Mouse (Mus musculus) limb, embryonic 10.5 days (tissue): ENCODE measurements around the gene Snx30. TPM values are rescaled to one million over a fixed set of nuclear protein-coding genes. Genes with fewer than 3 reads are reported as not detected.

Source experiments
- DNase-seq: peaks from one replicate; pipeline ENCODE4 v3.0.0-alpha.2; 2017; ENCODE audit warnings: low spot score
- H3K27ac ChIP-seq: fragments of 300-500 bp; sonication (generic); 2 replicates; pipeline ENCODE4 v1.5.1; 2016; ENCODE audit warnings: mild to moderate bottlenecking
- H3K27me3 ChIP-seq: fragments of 300-500 bp; sonication (generic); 2 replicates; pipeline ENCODE4 v1.6.1; 2016; ENCODE audit warnings: low read depth, mild to moderate bottlenecking; ENCODE audit not compliant: poor library complexity, severe bottlenecking
- H3K36me3 ChIP-seq: fragments of 300-500 bp; sonication (generic); 2 replicates; pipeline ENCODE4 v1.6.1; 2016; ENCODE audit warnings: mild to moderate bottlenecking, moderate library complexity
- H3K4me1 ChIP-seq: fragments of 300-500 bp; sonication (generic); 2 replicates; pipeline ENCODE4 v1.6.1; 2016
- H3K4me3 ChIP-seq: fragments of 300-500 bp; sonication (generic); 2 replicates; pipeline ENCODE4 v1.5.1; 2016; ENCODE audit warnings: mild to moderate bottlenecking, moderate library complexity
- H3K9me3 ChIP-seq: fragments of 300-500 bp; sonication (generic); replicated peaks from 2 replicates; pipeline ENCODE4 v1.6.1; 2016; ENCODE audit warnings: mild to moderate bottlenecking
- WGBS: fragments of 180-500 bp; shearing (Covaris S2); methylation state at CpG from one replicate; pipeline ENCODE4 v1.1.7; 2016; 5-methylcytosine and 5-hydroxymethylcytosine counted together
- polyA plus RNA-seq: library from polyadenylated mRNA; unstranded; fragments of >200 nt; fragmentation: Nextera tagmentation; extraction: Ambion mirVana; gene quantifications from 2 replicates; pipeline ENCODE4 v1.2.1, GENCODE M21; 2016

Gene Snx30
- polyA plus RNA-seq: 5.3 and 5.9 TPM in 2 replicates

DNA sequence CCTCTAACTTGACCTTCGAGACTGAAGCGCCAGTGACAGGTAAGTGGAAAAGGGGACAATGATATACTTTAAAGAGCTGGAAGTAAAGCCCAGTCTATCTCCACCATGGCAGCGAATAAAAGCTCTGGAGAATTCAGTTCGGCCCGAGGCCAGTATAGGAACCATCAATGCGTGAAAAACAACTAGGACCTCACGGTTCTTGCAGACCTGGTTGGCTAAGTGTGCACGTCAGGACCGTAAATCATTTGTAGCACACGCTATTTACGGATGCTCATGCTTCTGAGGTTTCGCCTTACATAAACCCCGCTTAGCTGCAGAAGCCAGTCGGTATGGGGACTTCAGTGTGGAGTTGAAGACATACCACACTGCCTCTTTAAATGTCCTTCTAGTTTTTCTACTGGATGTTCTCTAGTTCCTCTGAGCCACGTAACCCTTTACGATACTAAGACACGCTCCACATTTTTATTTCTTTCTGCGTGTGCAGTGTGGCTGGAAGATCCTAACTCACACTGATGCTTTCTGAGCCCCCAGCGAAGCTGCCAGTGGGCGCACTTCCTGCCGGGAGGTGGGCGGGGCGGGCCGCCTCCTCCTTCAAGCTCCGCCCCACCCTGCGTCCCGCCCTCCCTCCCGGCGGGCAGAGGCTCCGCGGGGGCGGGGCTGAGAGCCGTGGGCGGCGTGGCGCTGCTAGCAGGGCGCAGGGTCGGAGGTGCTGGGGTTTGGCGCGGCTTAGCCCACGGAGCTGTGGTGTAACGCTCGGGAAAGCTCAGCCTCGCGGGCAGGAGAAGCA lies at the start of gene Snx30:
Gene Snx30 (plus strand): TSS at position 660 of the 787 bp plus-strand sequence.
- no peaks in the 10 kb centered on the region for H3K36me3 ChIP-seq
- WGBS: 2% methylated on average over 45 of the region's 45 CpGs
- peaks cover 14% of the 10 kb centered on the region for H3K4me1 ChIP-seq
- peak; percentile 89 for DNase-seq
- peak within 1 kb of the TSS; percentile 89 for H3K27ac ChIP-seq
- no peaks in the 10 kb centered on the region for H3K9me3 ChIP-seq
- 0 out of 2 replicates have a peak, but pooled peaks cover 4% of the 10 kb centered on the region for H3K27me3 ChIP-seq
- peak within 1 kb of the TSS; percentile 71 for H3K4me3 ChIP-seq

DNA sequence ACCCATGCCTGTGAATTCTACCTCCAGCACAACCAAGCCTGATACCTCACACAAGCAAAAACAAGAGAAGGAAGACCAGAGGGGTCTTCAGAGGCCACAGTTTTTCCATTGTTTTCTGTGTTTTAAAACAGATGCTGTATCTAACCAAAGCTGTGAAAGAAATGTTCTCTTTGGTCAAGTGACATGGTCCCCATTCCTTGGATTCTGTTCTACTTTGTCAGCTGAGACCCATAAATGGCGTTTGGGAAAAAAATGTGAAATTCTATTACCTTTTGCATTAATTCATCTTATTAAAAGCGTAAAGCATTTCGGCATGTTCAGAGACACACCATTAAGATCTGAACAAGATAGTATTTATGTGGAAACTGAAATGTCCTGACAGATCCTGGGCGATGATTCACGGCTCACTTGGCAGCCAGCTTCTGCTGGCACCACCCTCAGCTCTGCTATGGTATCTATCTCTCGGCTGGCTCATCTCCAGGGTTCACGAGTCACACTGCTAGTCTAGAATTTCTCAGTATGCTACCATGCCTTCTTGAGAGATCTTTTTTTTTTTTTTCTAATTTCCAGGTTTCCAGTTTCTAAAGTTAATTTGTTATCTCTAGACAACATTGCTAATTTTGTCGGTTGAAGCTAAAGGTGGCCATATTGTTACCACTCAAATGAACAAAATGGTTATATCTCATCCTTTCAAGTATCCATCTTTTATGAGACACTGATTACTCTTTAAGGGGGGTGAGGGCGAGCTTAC lies 49.1 kb upstream of the Snx30 start:
- H3K4me1 ChIP-seq: no peaks in the 10 kb centered on the region
- H3K27me3 ChIP-seq: no peaks in the 10 kb centered on the region
- H3K27ac ChIP-seq: no peak overlapping the region
- H3K9me3 ChIP-seq: no peaks in the 10 kb centered on the region
- 94% methylated on average over 9 of the region's 9 CpGs for WGBS
- H3K36me3 ChIP-seq: peaks cover 11% of the 10 kb centered on the region
- H3K4me3 ChIP-seq: no peak overlapping the region
- no peak for DNase-seq

GRCm38 (mm10) chr4:59757452-59758435 lies 47.9 kb upstream of the Snx30 start:
- H3K27me3 ChIP-seq: no peaks in the 10 kb centered on the region
- no peak for DNase-seq
- WGBS: 85% methylated on average over 12 of the region's 12 CpGs
- no peak overlapping the region for H3K4me3 ChIP-seq
- no peaks in the 10 kb centered on the region for H3K9me3 ChIP-seq
- H3K4me1 ChIP-seq: no peaks in the 10 kb centered on the region
- no peak overlapping the region for H3K27ac ChIP-seq
- H3K36me3 ChIP-seq: peaks cover 5% of the 10 kb centered on the region

DNA sequence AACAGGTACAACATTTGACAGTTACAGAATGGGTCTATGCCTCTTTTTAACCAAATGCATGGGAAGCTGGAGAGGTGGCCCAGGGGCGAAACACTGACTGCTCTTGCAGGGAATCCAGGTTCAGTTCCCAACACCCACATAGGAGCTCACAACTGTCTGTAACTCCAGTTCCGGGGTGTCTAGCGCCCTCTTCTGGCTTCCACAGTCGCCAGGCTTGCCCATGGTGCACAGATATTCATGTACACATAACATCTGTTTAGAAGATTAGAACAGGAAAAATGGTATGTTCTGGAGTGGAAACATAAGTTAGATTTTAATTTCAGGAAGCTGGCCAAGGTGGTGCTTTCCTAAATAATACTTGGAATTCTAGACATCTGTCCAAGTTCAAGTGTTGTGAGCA lies 45.6 kb upstream of the Snx30 start:
- no peak for DNase-seq
- Histone ChIP-seq H3K27ac (no peak overlapping the region), H3K36me3 (no peaks in the 10 kb centered on the region), H3K4me3 (no peak overlapping the region), H3K9me3 (no peaks in the 10 kb centered on the region), H3K4me1 (peaks cover 3% of the 10 kb centered on the region; the same call in 1 of the 2 replicates), H3K27me3 (no peaks in the 10 kb centered on the region)
- 75% methylated on average over 4 of the region's 4 CpGs for WGBS

GRCm38 (mm10) chr4:59760636-59761364 lies 44.8 kb upstream of the Snx30 start:
- no peak overlapping the region for H3K27ac ChIP-seq
- 67% methylated on average over 10 of the region's 10 CpGs for WGBS

GRCm38 (mm10) chr4:59761365-59761729 lies 44.3 kb upstream of the Snx30 start:
- WGBS: 90% methylated on average over 4 of the region's 4 CpGs
- peaks cover 14% of the 10 kb centered on the region; the same call in 1 of the 2 replicates for H3K4me1 ChIP-seq

More at GRCm38 (mm10) chr4:59760636-59761364, 44.8 kb upstream of the Snx30 start:
- Histone ChIP-seq H3K36me3 (no peaks in the 10 kb centered on the region), H3K4me1 (peaks cover 11% of the 10 kb centered on the region; the same call in 1 of the 2 replicates), H3K27me3 (no peaks in the 10 kb centered on the region), H3K4me3 (no peak overlapping the region), H3K9me3 (no peaks in the 10 kb centered on the region)
- DNase-seq: no peak

DNA sequence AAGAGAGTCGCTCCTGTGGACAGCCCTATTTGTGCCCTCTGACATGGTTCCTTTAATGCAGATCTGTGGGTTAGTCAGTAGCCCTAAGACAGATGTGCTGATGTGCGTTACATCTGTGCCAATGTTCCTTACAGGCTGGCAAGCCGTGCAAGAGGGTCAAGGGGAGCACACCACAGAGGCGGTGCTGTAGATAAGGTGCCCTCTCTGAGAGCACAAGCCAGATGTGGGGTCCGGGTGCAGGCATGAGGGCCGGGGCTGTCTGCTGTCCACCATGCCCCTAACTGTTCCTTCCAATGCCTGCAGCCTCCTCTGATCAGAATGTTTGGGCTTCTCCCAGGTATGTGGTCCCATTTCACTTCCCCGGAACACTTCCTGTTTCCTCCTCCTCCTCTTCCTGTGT lies 40.7 kb upstream of the Snx30 start:
- H3K9me3 ChIP-seq: no peaks in the 10 kb centered on the region
- no peak overlapping the region; the same call in 1 of the 2 replicates for H3K27ac ChIP-seq
- H3K4me1 ChIP-seq: peaks cover 14% of the 10 kb centered on the region; the same call in 1 of the 2 replicates
- 81% methylated on average over 7 of the region's 7 CpGs for WGBS
- no peaks in the 10 kb centered on the region for H3K27me3 ChIP-seq
- no peak for DNase-seq
- peaks cover 10% of the 10 kb centered on the region for H3K36me3 ChIP-seq
- no peak overlapping the region for H3K4me3 ChIP-seq

More at GRCm38 (mm10) chr4:59761365-59761729, 44.3 kb upstream of the Snx30 start:
- Histone ChIP-seq H3K36me3 (no peaks in the 10 kb centered on the region), H3K27me3 (no peaks in the 10 kb centered on the region), H3K27ac (no peak overlapping the region), H3K9me3 (no peaks in the 10 kb centered on the region), H3K4me3 (no peak overlapping the region)
- no peak for DNase-seq

- Histone ChIP-seq H3K4me1 (peaks cover 14% of the 10 kb centered on the region; the same call in 1 of the 2 replicates), H3K4me3 (no peak overlapping the region), H3K27me3 (no peaks in the 10 kb centered on the region), H3K9me3 (no peaks in the 10 kb centered on the region), H3K27ac (no peak overlapping the region; the same call in 1 of the 2 replicates), H3K36me3 (peaks cover 15% of the 10 kb centered on the region)
- 56% methylated on average over 7 of the region's 7 CpGs for WGBS
- DNase-seq: no peak
These were observed 40.1 kb upstream of the Snx30 start for GRCm38 (mm10) chr4:59765385-59766005.

- no peak for DNase-seq
- no peak overlapping the region for H3K4me3 ChIP-seq
- WGBS: 91% methylated on average over 2 of the region's 2 CpGs
- no peaks in the 10 kb centered on the region for H3K9me3 ChIP-seq
- H3K36me3 ChIP-seq: peaks cover 38% of the 10 kb centered on the region
- no peak overlapping the region for H3K27ac ChIP-seq
- peaks cover 14% of the 10 kb centered on the region; the same call in 1 of the 2 replicates for H3K4me1 ChIP-seq
- H3K27me3 ChIP-seq: no peaks in the 10 kb centered on the region
These were observed 37.9 kb upstream of the Snx30 start for GRCm38 (mm10) chr4:59767717-59768116.

- no peaks in the 10 kb centered on the region for H3K27me3 ChIP-seq
- no peaks in the 10 kb centered on the region for H3K9me3 ChIP-seq
- no peak for DNase-seq
- H3K4me1 ChIP-seq: no peaks in the 10 kb centered on the region
- 88% methylated on average over 17 of the region's 17 CpGs for WGBS
- peaks cover 78% of the 10 kb centered on the region for H3K36me3 ChIP-seq
- H3K27ac ChIP-seq: no peak overlapping the region
- no peak overlapping the region for H3K4me3 ChIP-seq
These were observed 33.3 kb upstream of the Snx30 start for GRCm38 (mm10) chr4:59772171-59772879.

DNA sequence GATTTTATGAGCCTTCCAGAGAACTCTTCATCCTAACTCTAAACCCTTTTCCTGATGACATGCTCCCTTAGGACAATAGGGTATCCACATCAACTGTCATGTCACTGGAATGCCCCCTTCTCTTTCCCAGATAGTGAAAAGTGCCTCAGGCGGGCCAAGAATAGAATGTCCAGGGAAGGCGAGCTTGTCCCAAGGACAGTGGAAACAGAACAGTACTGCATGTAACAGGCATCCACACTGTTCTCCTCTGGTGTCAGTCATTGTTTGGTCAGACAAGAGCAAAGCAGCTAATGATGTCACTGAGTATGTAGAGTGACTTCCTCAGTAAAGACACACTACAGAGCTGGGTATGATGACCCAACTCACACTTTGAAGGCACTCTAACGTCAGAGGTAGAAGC lies 27.8 kb upstream of the Snx30 start:
- no peak overlapping the region for H3K27ac ChIP-seq
- DNase-seq: no peak
- 84% methylated on average over 3 of the region's 3 CpGs for WGBS
- peaks cover 11% of the 10 kb centered on the region; the same call in 1 of the 2 replicates for H3K4me1 ChIP-seq
- H3K36me3 ChIP-seq: peaks cover 66% of the 10 kb centered on the region
- no peaks in the 10 kb centered on the region for H3K9me3 ChIP-seq
- H3K27me3 ChIP-seq: no peaks in the 10 kb centered on the region
- no peak overlapping the region for H3K4me3 ChIP-seq
